Mouse (Mus musculus) ES-Bruce4 (cell line): ENCODE measurements at regions not wholly inside any gene's neighbourhood (a gene's known extent, or its start where the extent isn't known, plus 50 kb on each side); places are given as distances from the start of the nearest gene placed in this dataset.

Source experiments
- CTCF ChIP-seq: IDR thresholded peaks from one replicate; pipeline ENCODE4 v1.8.1; 2011; ENCODE audit warnings: low read depth, low read length
- EP300 ChIP-seq: IDR thresholded peaks from 2 replicates; pipeline ENCODE4 v1.6.1; 2011; ENCODE audit warnings: low read depth, low read length; ENCODE audit not compliant: insufficient read depth
- POLR2A ChIP-seq: IDR thresholded peaks from one replicate; pipeline ENCODE4 v1.8.1; 2011; ENCODE audit warnings: low read length; ENCODE audit not compliant: insufficient read depth

DNA sequence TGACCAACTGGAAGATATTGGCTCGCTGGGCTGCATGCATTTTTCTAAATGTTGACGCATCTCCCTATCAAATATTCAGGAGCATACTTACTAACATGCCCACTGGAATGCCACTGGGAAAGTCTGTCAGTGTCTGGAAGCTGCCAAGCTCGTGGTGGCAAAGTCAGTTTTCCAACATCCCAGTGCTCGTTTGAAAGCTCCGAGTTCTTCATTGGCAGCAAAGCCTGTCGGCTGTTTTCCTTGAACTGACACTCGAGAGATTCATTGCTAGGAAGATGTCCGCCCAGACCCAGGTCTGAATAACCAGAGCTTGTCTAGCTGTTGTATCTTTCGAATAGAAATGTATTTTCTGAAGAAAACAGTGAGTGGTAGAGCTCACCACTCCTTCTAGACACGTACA is 72.1 kb downstream of the Fam43a start:
- TF ChIP-seq CTCF (no peak), POLR2A (no peak), EP300 (no peak)
